Mouse (Mus musculus) MEL (cell line): ENCODE measurements at regions not wholly inside any gene's neighbourhood (a gene's known extent, or its start where the extent isn't known, plus 50 kb on each side); places are given as distances from the start of the nearest gene placed in this dataset.

Experiments used
- DNase-seq: peaks from one replicate; pipeline ENCODE4 v3.0.0; 2011; ENCODE audit warnings: low read depth, low spot score
- H3K27ac ChIP-seq: 2 replicates; pipeline ENCODE4 v1.5.1; 2012; ENCODE audit warnings: low read depth, mild to moderate bottlenecking, control low read depth, low read length, moderate library complexity; ENCODE audit not compliant: control insufficient read depth
- H3K27me3 ChIP-seq, 2 experiments: fragments of 150-350 bp in 1 of 2; sonication (generic) in 1 of 2; 2 replicates each; pipeline ENCODE4 v1.6.1; 2012; ENCODE audit warnings: low read length in 2 of 2, mild to moderate bottlenecking in 2 of 2, improper control_type of control experiment in 1 of 2, moderate library complexity in 1 of 2; ENCODE audit not compliant: insufficient read depth in 2 of 2, control insufficient read depth in 1 of 2
- H3K36me3 ChIP-seq, 2 experiments: 2 replicates each; pipeline ENCODE4 v1.6.1; 2012 to 2014; ENCODE audit warnings: low read length in 2 of 2, improper control_type of control experiment in 1 of 2, inconsistent platforms in 1 of 2, mild to moderate bottlenecking in 1 of 2; ENCODE audit not compliant: insufficient read depth in 2 of 2, control insufficient read depth in 1 of 2
- H3K4me1 ChIP-seq, 2 experiments: fragments of 150-350 bp in 1 of 2; sonication (generic) in 1 of 2; 2 replicates each; pipeline ENCODE4 v1.6.1; 2012; ENCODE audit warnings: low read length in 2 of 2, improper control_type of control experiment in 1 of 2, mild to moderate bottlenecking in 1 of 2; ENCODE audit not compliant: insufficient read depth in 2 of 2, control insufficient read depth in 1 of 2
- H3K4me3 ChIP-seq, 2 experiments: fragments of 150-350 bp in 1 of 2; sonication (generic) in 1 of 2; 2 replicates each; pipeline ENCODE4 v1.5.1; 2012; ENCODE audit warnings: low read depth in 2 of 2, low read length in 2 of 2, mild to moderate bottlenecking in 2 of 2, moderate library complexity in 2 of 2, control low read depth in 1 of 2, improper control_type of control experiment in 1 of 2; ENCODE audit not compliant: control insufficient read depth in 1 of 2, insufficient read depth in 1 of 2
- H3K79me2 ChIP-seq: 2 replicates; pipeline ENCODE4 v1.6.1; 2012; ENCODE audit warnings: mild to moderate bottlenecking, low read length, moderate library complexity; ENCODE audit not compliant: control insufficient read depth, poor library complexity, insufficient read depth
- H3K9ac ChIP-seq: 2 replicates; pipeline ENCODE4 v1.6.1; 2012; ENCODE audit warnings: low read depth, mild to moderate bottlenecking, control low read depth, low read length, moderate library complexity; ENCODE audit not compliant: control insufficient read depth, poor library complexity, severe bottlenecking
- H3K9me3 ChIP-seq: fragments of 150-350 bp; sonication (generic); replicated peaks from 2 replicates; pipeline ENCODE4 v1.6.1; 2012; ENCODE audit warnings: mild to moderate bottlenecking, low read length, improper control_type of control experiment, moderate library complexity; ENCODE audit not compliant: insufficient read depth
- BHLHE40 ChIP-seq: IDR thresholded peaks from 2 replicates; pipeline ENCODE4 v1.6.1; 2012; ENCODE audit warnings: low read depth, mild to moderate bottlenecking, inconsistent platforms, low read length, improper control_type of control experiment, borderline replicate concordance
- CHD1 ChIP-seq: IDR thresholded peaks from 2 replicates; pipeline ENCODE4 v1.6.1; 2012; ENCODE audit warnings: low read depth, mild to moderate bottlenecking, inconsistent platforms, low read length, improper control_type of control experiment
- CHD2 ChIP-seq: IDR thresholded peaks from 2 replicates; pipeline ENCODE4 v1.6.1; 2011; ENCODE audit warnings: low read length, improper control_type of control experiment
- CTCF ChIP-seq, 3 experiments: IDR thresholded peaks in 2 of 3; conservative IDR thresholded peaks in 1 of 3; 2 replicates each; pipeline ENCODE4 v1.5.1; 2011 to 2012; ENCODE audit warnings: low read length in 3 of 3, low read depth in 2 of 3, mild to moderate bottlenecking in 2 of 3, improper control_type of control experiment in 1 of 3, inconsistent platforms in 1 of 3, mixed read lengths in 1 of 3, moderate library complexity in 1 of 3; ENCODE audit not compliant: control insufficient read depth in 1 of 3, insufficient read depth in 1 of 3, poor library complexity in 1 of 3, severe bottlenecking in 1 of 3
- ELF1 ChIP-seq: IDR thresholded peaks from 2 replicates; pipeline ENCODE4 v1.6.1; 2014; ENCODE audit warnings: low read depth, mild to moderate bottlenecking, inconsistent platforms, low read length, improper control_type of control experiment, moderate library complexity
- GABPA ChIP-seq: IDR thresholded peaks from 2 replicates; pipeline ENCODE4 v1.6.1; 2012; ENCODE audit warnings: low read depth, mild to moderate bottlenecking, inconsistent platforms, low read length, improper control_type of control experiment, moderate library complexity
- GATA1 ChIP-seq: IDR thresholded peaks from 2 replicates; pipeline ENCODE4 v1.6.1; 2011; ENCODE audit warnings: low read depth, low read length, improper control_type of control experiment
- HCFC1 ChIP-seq: IDR thresholded peaks from 2 replicates; pipeline ENCODE4 v1.6.1; 2012; ENCODE audit warnings: low read depth, mild to moderate bottlenecking, inconsistent platforms, low read length, improper control_type of control experiment, moderate library complexity
- JUND ChIP-seq: IDR thresholded peaks from 2 replicates; pipeline ENCODE4 v1.6.1; 2011; ENCODE audit warnings: low read depth, mild to moderate bottlenecking, improper control_type of control experiment, low read length
- KAT2A ChIP-seq: conservative IDR thresholded peaks from 2 replicates; pipeline ENCODE4 v1.6.1; 2012; ENCODE audit warnings: low read depth, low read length, improper control_type of control experiment, inconsistent platforms
- MAZ ChIP-seq: IDR thresholded peaks from 2 replicates; pipeline ENCODE4 v1.6.1; 2012; ENCODE audit warnings: low read depth, mild to moderate bottlenecking, inconsistent platforms, low read length, improper control_type of control experiment
- MEF2A ChIP-seq: IDR thresholded peaks from 2 replicates; pipeline ENCODE4 v1.6.1; 2014; ENCODE audit warnings: low read depth, mild to moderate bottlenecking, inconsistent platforms, low read length, improper control_type of control experiment; ENCODE audit not compliant: poor library complexity, insufficient replicate concordance, severe bottlenecking; ENCODE audit errors: extremely low read depth
- MYB ChIP-seq: IDR thresholded peaks from 2 replicates; pipeline ENCODE4 v1.6.1; 2011; ENCODE audit warnings: mild to moderate bottlenecking, low read depth, low read length, improper control_type of control experiment
- MYC ChIP-seq: IDR thresholded peaks from 2 replicates; pipeline ENCODE4 v1.6.1; 2011; ENCODE audit warnings: low read depth, mild to moderate bottlenecking, low read length, improper control_type of control experiment, moderate library complexity
- NELFE ChIP-seq: IDR thresholded peaks from 2 replicates; pipeline ENCODE4 v1.6.1; 2011; ENCODE audit warnings: low read depth, low read length, improper control_type of control experiment
- POLR2A ChIP-seq, 2 experiments: IDR thresholded peaks; 2 replicates each; pipeline ENCODE4 v1.6.1; 2011 to 2012; ENCODE audit warnings: low read length in 2 of 2, mild to moderate bottlenecking in 2 of 2, control low read depth in 1 of 2, improper control_type of control experiment in 1 of 2, low read depth in 1 of 2, moderate library complexity in 1 of 2; ENCODE audit not compliant: control insufficient read depth in 1 of 2, insufficient read depth in 1 of 2, poor library complexity in 1 of 2
- POLR2AphosphoS2 ChIP-seq: IDR thresholded peaks from 2 replicates; pipeline ENCODE4 v1.6.1; 2011; ENCODE audit warnings: low read length, improper control_type of control experiment
- POLR2AphosphoS5 ChIP-seq: IDR thresholded peaks from 2 replicates; pipeline ENCODE4 v1.6.1; 2012; ENCODE audit warnings: low read depth, borderline replicate concordance, mild to moderate bottlenecking, inconsistent platforms, low read length, moderate library complexity, mixed read lengths
- RCOR1 ChIP-seq: IDR thresholded peaks from 2 replicates; pipeline ENCODE4 v1.6.1; 2012; ENCODE audit warnings: low read depth, mild to moderate bottlenecking, inconsistent platforms, low read length, improper control_type of control experiment
- SIN3A ChIP-seq: IDR thresholded peaks from 2 replicates; pipeline ENCODE4 v1.6.1; 2012; ENCODE audit warnings: low read length, improper control_type of control experiment, inconsistent platforms
- SMC3 ChIP-seq: IDR thresholded peaks from 2 replicates; pipeline ENCODE4 v1.6.1; 2011; ENCODE audit warnings: low read depth, low read length, improper control_type of control experiment
- TBP ChIP-seq: IDR thresholded peaks from 2 replicates; pipeline ENCODE4 v1.8.0; 2011; ENCODE audit warnings: low read depth, low read length, improper control_type of control experiment
- UBTF ChIP-seq: IDR thresholded peaks from 2 replicates; pipeline ENCODE4 v1.6.1; 2012; ENCODE audit warnings: low read depth, mild to moderate bottlenecking, inconsistent platforms, low read length, improper control_type of control experiment, moderate library complexity, borderline replicate concordance; ENCODE audit not compliant: insufficient read depth
- USF1 ChIP-seq: IDR thresholded peaks from 2 replicates; pipeline ENCODE4 v1.6.1; 2014; ENCODE audit warnings: low read depth, mild to moderate bottlenecking, inconsistent platforms, low read length, improper control_type of control experiment, moderate library complexity
- ZC3H11A ChIP-seq: IDR thresholded peaks from 2 replicates; pipeline ENCODE4 v1.6.1; 2012; ENCODE audit warnings: low read depth, mild to moderate bottlenecking, inconsistent platforms, low read length, improper control_type of control experiment

DNA sequence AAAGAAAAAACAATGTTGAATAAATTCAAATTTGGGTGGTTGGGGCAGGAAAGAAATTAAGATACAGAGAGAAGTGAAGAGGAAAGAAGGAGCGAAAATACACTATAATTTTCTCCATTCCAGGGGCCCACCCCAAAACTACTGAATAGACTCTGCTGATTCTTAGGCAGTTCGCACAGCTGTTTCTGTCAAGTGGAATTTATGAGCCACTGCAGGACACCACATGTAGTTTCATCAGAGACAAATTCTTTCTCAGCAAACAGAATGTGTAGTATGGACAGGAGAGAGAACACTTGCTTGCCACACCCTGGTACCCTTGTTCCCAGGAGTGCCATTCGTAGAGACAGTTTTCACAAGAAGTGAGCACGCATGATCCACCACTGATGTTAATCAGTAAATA lies 760.2 kb upstream of the A1bg start:
- H3K36me3 ChIP-seq, result no peaks in the 10 kb centered on the region
- no peaks in the 10 kb centered on the region for H3K27me3 ChIP-seq
- TF ChIP-seq RCOR1, result no peak
- no peak for TF ChIP-seq POLR2AphosphoS5
- no peak for TF ChIP-seq POLR2AphosphoS2
- TF ChIP-seq ZC3H11A, result no peak
- TF ChIP-seq SMC3, result no peak
- TF ChIP-seq MAZ, result no peak
- no peak for TF ChIP-seq USF1
- TF ChIP-seq KAT2A, result no peak
- no peak for TF ChIP-seq HCFC1
- TF ChIP-seq CHD1, result no peak
- TF ChIP-seq CTCF (IDR thresholded peaks at IDR 0.05 in 2 of 3, conservative IDR thresholded peaks at IDR 0.05 in 1 of 3; ENCODE audit: control insufficient read depth in 1 of 3, insufficient read depth in 1 of 3, low read depth in 2 of 3, low read length in 3 of 3, poor library complexity in 1 of 3, severe bottlenecking in 1 of 3), result no peak
- no peak for TF ChIP-seq GABPA
- TF ChIP-seq MEF2A, result no peak
- TF ChIP-seq JUND, result no peak
- TF ChIP-seq CHD2, result no peak
- no peak for TF ChIP-seq NELFE
- TF ChIP-seq TBP, result no peak
- no peak for TF ChIP-seq BHLHE40
- no peak for TF ChIP-seq GATA1
- no peak for TF ChIP-seq MYC
- no peak for DNase-seq
- no peaks in the 10 kb centered on the region for H3K9me3 ChIP-seq
- no peaks in the 10 kb centered on the region for H3K4me1 ChIP-seq
- no peak overlapping the region for H3K9ac ChIP-seq
- no peak overlapping the region for H3K4me3 ChIP-seq
- H3K27ac ChIP-seq, result no peak overlapping the region
- no peaks in the 10 kb centered on the region for H3K79me2 ChIP-seq

GRCm38 (mm10) chr15:61670556-61670955 lies 747.7 kb upstream of the A1bg start:
- Histone ChIP-seq H3K27me3 (no peaks in the 10 kb centered on the region), H3K36me3 (no peaks in the 10 kb centered on the region), H3K79me2 (no peaks in the 10 kb centered on the region), H3K4me1 (no peaks in the 10 kb centered on the region), H3K27ac (no peak overlapping the region), H3K9me3 (no peaks in the 10 kb centered on the region), H3K4me3 (no peak overlapping the region), H3K9ac (no peak overlapping the region)
- no peak for TF ChIP-seq HCFC1
- no peak for TF ChIP-seq CHD2
- TF ChIP-seq MYB, result no peak
- TF ChIP-seq POLR2A (IDR thresholded peaks at IDR 0.05; ENCODE audit: control insufficient read depth in 1 of 2, insufficient read depth in 1 of 2, low read depth in 1 of 2, low read length in 2 of 2, poor library complexity in 1 of 2), result no peak
- no peak for TF ChIP-seq SMC3
- no peak for TF ChIP-seq RCOR1
- no peak for TF ChIP-seq BHLHE40
- no peak for TF ChIP-seq KAT2A
- TF ChIP-seq TBP, result no peak
- TF ChIP-seq ELF1, result no peak
- no peak for TF ChIP-seq SIN3A
- TF ChIP-seq UBTF, result no peak
- no peak for DNase-seq
